Mouse (Mus musculus) c-Kit-positive CD71-positive TER-119-negative erythroid progenitor cells, embryonic 14.5 days (primary cell): ENCODE results near the gene Pcnx.
A peak's percentile ranks its signal among the peaks of the same experiment; 100 is the strongest.
"Not testable (repeated sequence)": the region's sequence is repeated elsewhere in the genome, so short reads cannot be mapped to it uniquely, and the experiment has no call there.

Experiments used
- DNase-seq: peaks from one replicate; pipeline ENCODE4 v3.0.0-alpha.2; 2013; ENCODE audit warnings: low read depth

Pcnx gene

GRCm38 (mm10) chr12:81971042-81971883, 111.4 kb downstream of the Pcnx start:
- no peak for DNase-seq

GRCm38 (mm10) chr12:81971884-81972362, 112.1 kb downstream of the Pcnx start:
- DNase-seq = no peak

GRCm38 (mm10) chr12:81974806-81975205, 115.0 kb downstream of the Pcnx start:
- peak; percentile 10 for DNase-seq

- DNase-seq = no peak
Measured at GRCm38 (mm10) chr12:81977346-81977745, 117.5 kb downstream of the Pcnx start.

- DNase-seq = no peak
Measured at GRCm38 (mm10) chr12:81979312-81979711, 119.5 kb downstream of the Pcnx start.

- no peak for DNase-seq
Measured at GRCm38 (mm10) chr12:81992106-81992505, 132.3 kb downstream of the Pcnx start.

- DNase-seq = no peak
Measured at GRCm38 (mm10) chr12:81992996-81993395, 133.2 kb downstream of the Pcnx start.

- DNase-seq = no peak
Measured at GRCm38 (mm10) chr12:81994911-81995667, 135.3 kb downstream of the Pcnx start.

- DNase-seq = no peak
Measured at GRCm38 (mm10) chr12:81996679-81997362, 137.0 kb downstream of the Pcnx start.

GRCm38 (mm10) chr12:81997497-81997896, 137.7 kb downstream of the Pcnx start:
- no peak for DNase-seq

- not testable (repeated sequence) for DNase-seq
Measured at GRCm38 (mm10) chr12:82002697-82003096, 142.9 kb downstream of the Pcnx start.

GRCm38 (mm10) chr12:82025901-82026633, 166.2 kb downstream of the Pcnx start:
- not testable (repeated sequence) for DNase-seq

GRCm38 (mm10) chr12:82033524-82033923, 173.7 kb downstream of the Pcnx start:
- not testable (repeated sequence) for DNase-seq

- DNase-seq = not testable (repeated sequence)
Measured at GRCm38 (mm10) chr12:82033973-82034372, 174.2 kb downstream of the Pcnx start.

GRCm38 (mm10) chr12:82044078-82044477, 184.3 kb downstream of the Pcnx start:
- not testable (repeated sequence) for DNase-seq
